Mouse (Mus musculus) B cell, adult 2 months (primary cell): Measurements from ENCODE around the gene 1700047I17Rik2.
"Not testable (repeated sequence)": the region's sequence is repeated elsewhere in the genome, so short reads cannot be mapped to it uniquely, and the experiment has no call there.

ENCODE experiments used
- DNase-seq, 2 experiments: peaks; one replicate each; pipeline ENCODE4 v3.0.0; 2022

Gene 1700047I17Rik2

GRCm38 (mm10) chr12:55199306-55199705 is at the start of gene 1700047I17Rik2:
1700047I17Rik2 (plus strand) TSS chr12:55199592.
- DNase-seq = not testable (repeated sequence)

- DNase-seq = not testable (repeated sequence)
These were observed 44.6 kb upstream of the 1700047I17Rik2 start, which contains the start of gene Srp54b for GRCm38 (mm10) chr12:55154559-55155448. Srp54b (plus strand) TSS chr12:55155104.

GRCm38 (mm10) chr12:55155449-55155783 is 44.0 kb upstream of the 1700047I17Rik2 start:
- DNase-seq = not testable (repeated sequence)

GRCm38 (mm10) chr12:55167034-55167557 is 32.3 kb upstream of the 1700047I17Rik2 start:
- DNase-seq = not testable (repeated sequence)

GRCm38 (mm10) chr12:55187686-55188085 is 11.7 kb upstream of the 1700047I17Rik2 start:
- not testable (repeated sequence) for DNase-seq

- DNase-seq = not testable (repeated sequence)
These were observed 10.3 kb upstream of the 1700047I17Rik2 start for GRCm38 (mm10) chr12:55189127-55189526.

GRCm38 (mm10) chr12:55199799-55200198 is 407 bp downstream of the 1700047I17Rik2 start:
- DNase-seq = not testable (repeated sequence)

- not testable (repeated sequence) for DNase-seq
These were observed 13.6 kb downstream of the 1700047I17Rik2 start for GRCm38 (mm10) chr12:55212944-55213343.

GRCm38 (mm10) chr12:55229626-55230519 is 30.5 kb downstream of the 1700047I17Rik2 start, which contains the start of gene Srp54c:
Srp54c (plus strand) TSS chr12:55230168.
- DNase-seq = not testable (repeated sequence)

- DNase-seq = peak; percentile 37 to 40
These were observed 31.1 kb downstream of the 1700047I17Rik2 start for GRCm38 (mm10) chr12:55230520-55230861.

GRCm38 (mm10) chr12:55242243-55242642 is 42.9 kb downstream of the 1700047I17Rik2 start:
- DNase-seq = not testable (repeated sequence)

- not testable (repeated sequence) for DNase-seq
These were observed 62.6 kb downstream of the 1700047I17Rik2 start for GRCm38 (mm10) chr12:55261950-55262349.

GRCm38 (mm10) chr12:55263385-55263784 is 64.0 kb downstream of the 1700047I17Rik2 start:
- DNase-seq = not testable (repeated sequence)
